Mouse (Mus musculus): ENCODE data around the gene Gm11096.

Gm11096 gene

DNA sequence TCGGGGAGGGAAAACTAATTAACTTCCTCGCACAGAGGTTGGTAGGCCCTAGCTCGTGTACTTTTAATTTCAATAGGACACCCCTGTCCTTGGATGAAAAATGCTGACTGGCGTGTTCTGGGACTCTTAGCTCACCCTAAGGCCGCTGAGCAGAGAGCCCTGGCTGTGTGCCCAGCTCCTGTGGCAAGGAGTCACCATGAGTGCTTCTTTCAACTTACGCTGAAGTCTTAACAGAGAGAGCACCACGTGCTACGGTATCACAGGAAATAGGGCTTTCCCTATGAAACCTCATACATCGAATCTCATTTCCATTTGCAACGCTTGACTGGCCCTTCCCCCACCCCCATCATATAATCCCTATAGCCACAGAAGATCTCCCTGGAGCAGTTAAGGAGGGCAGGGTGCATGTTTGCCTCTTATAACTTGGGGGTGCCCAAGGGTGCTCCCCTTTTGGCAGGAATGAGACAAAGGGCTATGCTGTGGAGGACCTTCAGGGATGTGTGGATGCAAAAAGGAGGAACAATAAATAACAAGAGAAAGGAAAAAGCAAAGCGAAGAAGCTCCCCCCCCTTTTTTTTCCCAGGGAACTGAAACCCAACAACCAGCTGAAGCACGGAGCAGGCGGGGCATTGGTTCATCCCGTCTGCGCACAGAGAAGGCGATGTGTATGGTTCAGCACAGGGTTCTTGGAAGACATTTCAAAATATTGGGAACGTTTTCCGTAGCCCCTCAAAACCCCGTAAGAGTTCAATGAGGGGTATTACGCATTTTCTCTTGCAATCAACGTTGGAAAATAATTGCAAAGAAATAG is 39.0 kb downstream of the Gm11096 start:
- DNase-seq (ENCODE audit: extremely low spot score, low read depth, low spot score): no peak

DNA sequence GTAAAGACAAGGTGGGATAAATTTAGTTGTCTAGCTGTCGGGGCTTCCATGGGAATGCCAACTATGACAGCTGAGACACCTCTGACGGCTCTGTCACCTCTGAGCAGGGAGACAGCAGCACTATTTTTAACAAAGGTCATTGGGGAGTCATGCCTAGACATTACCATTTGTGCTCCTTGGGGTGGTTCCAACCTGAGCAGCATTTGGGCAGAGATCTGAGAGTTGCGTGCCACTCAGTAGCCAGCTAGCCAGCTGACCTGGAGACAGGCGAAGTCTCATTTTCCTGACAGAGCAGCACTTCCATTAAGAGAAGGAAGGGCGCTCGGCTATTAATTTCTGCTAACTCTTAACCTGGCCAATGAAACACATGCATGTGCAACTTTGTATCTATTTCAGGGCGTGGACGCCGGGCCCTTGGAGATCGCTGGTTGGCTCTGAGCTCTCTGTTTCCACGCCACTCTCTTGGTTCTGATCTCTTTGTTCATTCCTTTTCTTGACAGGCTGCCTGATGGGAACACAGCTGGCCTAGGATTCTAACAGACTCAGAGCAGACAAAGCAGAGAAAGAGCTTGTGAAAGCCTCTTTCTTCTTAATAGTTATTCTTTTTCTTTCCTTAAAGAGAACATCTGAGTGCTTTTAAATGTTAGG is 40.4 kb downstream of the Gm11096 start:
- no peak for DNase-seq (ENCODE audit: extremely low spot score, low read depth, low spot score)

DNA sequence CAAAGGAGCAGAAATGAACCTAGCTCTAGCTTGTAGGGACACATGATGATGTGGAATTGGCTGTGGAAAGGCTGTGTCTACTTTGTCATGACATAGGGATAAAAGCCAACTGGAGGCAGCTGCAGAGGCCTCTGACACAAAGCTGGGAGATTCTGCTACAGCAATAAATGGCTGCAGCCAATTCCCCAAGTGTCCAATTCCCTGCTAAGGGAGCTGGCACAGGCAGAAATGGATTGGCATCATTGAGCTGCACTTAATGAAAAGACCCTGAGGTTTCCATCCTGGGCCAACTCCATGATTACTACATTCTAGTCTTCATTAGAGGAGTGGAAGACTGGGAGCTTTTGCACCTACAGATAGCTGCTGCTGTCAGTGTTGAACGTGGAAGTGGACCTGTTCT is 44.8 kb downstream of the Gm11096 start:
- DNase-seq (ENCODE audit: extremely low spot score, low read depth, low spot score): no peak

Data from hindlimb bud, embryonic 11.5 days (tissue).